Mouse (Mus musculus) left cerebral cortex, adult 18-20 months (tissue): ENCODE measurements around the gene Lin7a. TPM values are rescaled to one million over a fixed set of nuclear protein-coding genes. Genes with fewer than 3 reads are reported as not detected.

Source experiments
- DNase-seq, 2 experiments: peaks; one replicate each; pipeline ENCODE4 v3.0.0; 2021 to 2022; ENCODE audit warnings: low spot score in 2 of 2, mixed read lengths in 1 of 2
- long read RNA-seq, 2 experiments: library from polyadenylated mRNA; stranded (forward); transcript quantifications; one replicate each; pipeline ENCODE4 v2.0.0; 2021
- total RNA-seq, 2 experiments: library from RNA; stranded (reverse); gene quantifications; 2 replicates each; pipeline ENCODE4 v1.2.3; 2021

The Lin7a gene
- total RNA-seq = 10 to 100 TPM; 56.0 to 57.7 TPM
- long read RNA-seq, experiment 1, transcript Lin7a-201 (6 exons, 2,363 nt) = major isoform, 12 of 24 reads
- long read RNA-seq, experiment 1, partial matches to known transcripts = 2 of 24 reads
- long read RNA-seq, experiment 1, other reads (novel, unspliced or antisense) = 8 of 24 reads
- long read RNA-seq, experiment 2, transcript Lin7a-201 (6 exons, 2,363 nt) = major isoform, 8 of 18 reads
- long read RNA-seq, experiment 2, partial matches to known transcripts = 1 of 18 reads
- long read RNA-seq, experiment 2, other reads (novel, unspliced or antisense) = 8 of 18 reads

DNA sequence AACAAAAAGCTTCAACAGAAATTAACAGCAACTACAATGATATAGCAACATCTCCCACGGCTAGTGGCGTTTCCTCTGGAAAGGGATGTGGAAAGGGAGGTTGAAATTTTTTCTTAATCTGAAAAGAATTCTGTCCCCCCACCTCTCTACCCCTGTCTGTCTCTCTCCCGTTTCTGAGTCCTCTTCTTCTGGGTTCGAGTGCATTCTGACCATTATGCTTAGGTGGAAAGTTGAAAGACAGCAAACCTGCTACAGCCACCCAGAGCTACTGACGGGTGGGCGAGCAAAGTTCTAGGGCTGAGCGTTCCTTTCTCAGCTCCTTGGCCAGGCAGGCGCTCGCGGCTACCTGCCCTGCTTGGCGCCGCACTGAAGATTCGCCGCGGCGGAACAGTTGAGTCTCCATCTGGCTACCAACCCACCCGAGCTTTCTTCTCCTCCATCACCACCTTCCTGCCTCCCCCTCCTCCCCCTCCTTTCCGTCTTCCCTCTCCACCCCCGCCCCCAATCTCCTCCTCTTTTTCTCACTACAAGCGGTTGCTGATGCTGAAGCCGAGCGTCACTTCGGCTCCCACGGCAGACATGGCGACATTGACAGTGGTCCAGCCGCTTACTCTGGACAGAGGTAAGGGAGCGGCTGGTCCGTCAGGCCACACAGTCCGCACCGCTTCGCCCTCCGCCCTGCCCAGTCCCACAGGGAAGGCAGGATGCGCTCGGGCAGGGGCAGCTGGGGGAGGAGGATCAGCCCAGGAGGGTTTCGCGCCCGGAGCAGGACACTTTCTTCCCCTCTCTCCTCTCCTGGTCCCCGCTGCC, at the start of gene Lin7a:
Gene Lin7a, plus strand, starts transcription at position 366 of the 810 bp plus-strand sequence.
- DNase-seq = peak; percentile 54 to 65

DNA sequence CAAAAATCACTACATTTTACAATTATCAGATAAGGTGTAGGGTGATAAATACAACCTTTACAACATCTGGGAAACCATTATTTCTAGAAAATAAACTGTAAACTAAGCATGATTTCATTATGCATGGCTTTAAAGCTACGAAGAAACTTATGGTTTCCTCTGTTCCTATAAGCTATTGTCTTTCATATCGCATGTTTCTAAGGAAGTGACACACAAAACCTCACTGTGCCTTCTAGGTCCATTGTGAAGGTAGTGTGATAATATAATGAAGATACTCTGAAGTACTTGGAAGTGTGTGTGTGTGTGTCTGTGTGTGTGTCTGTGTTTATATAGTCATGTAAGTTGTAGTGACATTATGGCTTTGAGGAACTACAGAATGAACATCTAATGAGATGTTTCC, 49.8 kb upstream of the Lin7a start:
- no peak for DNase-seq

DNA sequence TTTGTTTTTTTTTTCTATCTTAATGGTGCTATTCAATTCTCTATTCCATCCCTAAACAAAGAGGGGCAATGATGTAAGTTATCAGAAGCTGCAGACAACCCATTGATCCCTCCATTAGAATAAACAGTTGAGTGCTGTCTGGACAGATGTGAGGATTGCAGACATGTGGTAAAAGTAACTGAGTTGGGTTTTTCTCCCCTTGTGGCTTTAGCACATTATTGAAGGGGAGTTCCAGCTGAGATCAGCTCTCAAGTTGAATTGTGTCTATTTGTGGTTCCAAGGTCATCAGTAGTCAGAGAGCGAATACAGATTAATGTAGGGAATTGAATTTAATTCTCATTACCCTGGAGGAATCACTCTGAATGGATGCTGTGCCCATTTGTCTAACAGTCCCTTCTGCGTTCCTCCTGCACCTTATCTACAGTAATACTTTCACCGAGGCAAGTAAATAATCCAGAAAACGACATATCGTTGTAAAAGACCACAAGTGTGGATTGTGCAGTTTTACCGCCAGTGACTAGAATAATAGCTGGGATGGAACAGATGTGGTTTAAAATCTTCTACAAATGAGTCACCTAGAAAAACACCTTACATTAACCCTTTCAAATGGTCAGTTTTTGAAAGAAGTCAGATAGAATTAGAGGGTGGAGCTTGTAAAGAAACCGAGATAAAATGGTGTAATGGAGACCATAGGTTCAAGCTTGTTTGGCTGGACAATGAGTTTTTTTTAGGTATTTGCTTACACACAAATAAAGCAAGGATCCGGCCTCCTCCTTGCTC, 48.9 kb upstream of the Lin7a start:
- no peak for DNase-seq

DNA sequence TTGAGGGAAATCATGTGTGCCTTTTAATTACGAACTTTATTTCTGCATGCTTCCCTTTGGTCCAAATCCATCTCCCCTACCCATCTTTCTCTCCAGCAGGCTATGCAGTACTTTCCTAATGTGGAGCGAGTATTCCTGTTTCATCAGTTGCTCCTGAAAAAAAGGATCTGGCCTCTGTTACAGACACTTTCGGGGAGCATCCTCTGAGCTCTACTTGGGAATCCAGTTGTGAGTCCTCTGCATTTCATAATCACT, 48.4 kb upstream of the Lin7a start:
- no peak for DNase-seq

DNA sequence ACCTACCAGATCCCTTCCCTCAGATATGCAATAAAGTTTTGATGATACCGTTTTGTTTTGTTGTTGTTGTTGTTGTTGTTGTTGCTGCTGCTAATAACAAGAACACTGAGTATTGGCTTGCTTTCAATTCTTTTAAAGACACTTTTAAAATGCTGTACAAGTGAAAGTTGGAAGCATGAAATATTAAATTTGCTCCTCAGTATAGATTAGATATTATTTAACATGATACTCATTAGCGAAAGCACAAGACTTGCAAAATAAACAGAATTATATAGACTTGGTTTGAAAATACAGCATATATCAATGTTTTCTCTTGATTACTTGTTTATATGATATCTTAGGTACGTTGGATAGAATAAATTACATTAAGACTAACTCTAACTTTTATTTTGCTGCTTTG, 47.7 kb upstream of the Lin7a start:
- DNase-seq = no peak

DNA sequence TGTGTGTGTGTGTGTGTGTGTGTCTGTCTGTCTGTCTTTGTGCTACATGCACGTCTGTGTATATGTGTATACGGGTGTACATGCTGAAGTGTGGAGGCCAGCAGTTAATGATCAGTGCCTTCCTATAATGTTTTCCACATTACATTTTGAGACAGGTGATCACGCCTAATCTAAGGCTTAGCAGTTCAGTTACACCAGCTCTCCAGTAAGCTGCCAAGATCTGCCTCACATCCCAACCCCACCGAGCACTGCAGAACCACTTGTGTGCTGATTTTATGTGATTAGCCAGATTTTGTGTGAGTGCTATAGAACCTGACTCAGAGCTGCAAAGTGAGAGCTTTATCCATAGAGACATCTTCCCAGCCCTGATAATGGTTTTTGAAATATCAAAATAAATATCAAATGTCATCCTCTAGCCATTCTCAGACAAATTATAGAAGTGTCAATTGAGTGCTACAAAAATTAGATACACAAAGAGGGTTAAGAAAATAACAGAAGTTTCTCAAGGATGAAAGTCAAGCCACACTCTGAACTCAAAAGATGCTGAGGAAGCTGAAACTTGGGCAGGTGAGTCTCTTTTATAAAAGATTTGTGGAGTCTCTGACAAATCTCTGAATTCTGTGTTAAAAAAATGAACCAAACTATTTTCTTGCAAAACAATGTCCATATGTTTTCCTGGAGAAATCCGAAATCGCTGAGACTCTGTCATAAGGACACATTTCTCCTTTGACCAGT, 46.7 kb upstream of the Lin7a start:
- DNase-seq = no peak

DNA sequence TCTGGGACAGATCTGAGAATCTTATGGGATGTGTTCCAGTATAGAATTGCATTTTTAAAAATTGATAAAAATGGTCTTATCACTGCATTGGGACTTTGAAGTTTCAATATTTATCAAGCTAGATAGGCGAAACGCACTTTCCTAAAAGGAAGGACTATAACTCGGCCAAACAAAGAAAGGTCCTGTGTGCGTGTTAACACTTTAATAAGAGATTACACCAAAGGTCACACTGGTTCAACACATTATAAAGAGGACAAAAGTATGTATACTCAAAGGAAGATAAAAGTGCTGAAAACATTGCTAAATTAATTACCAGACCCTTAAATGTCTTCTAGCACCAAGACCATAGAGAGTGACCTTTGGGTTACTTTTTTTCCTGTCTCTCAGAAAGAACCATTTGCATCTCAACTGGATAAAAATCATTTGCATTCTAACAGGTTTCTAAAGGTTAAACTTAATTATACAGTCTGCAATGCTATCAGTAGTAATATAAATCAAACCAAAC, 46.1 kb upstream of the Lin7a start:
- no peak for DNase-seq

DNA sequence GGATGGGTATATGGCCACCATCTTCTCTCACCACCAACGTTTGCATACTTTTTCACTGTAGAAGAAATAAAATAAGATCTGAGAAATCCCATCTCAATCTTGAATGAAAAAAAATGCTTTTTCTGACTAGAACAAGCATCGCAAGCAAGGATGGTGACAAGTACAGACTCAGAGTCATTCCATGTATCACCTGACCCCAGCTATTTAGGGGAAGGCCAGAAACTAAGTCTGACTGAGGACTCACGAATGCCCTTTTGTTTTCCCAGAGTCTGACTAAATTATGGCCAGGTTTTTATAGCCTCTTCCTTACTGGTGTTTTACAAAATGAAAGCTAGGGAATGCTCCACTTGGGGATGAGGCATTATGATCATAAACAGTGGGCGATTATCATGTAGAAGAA, 45.6 kb upstream of the Lin7a start:
- no peak for DNase-seq

DNA sequence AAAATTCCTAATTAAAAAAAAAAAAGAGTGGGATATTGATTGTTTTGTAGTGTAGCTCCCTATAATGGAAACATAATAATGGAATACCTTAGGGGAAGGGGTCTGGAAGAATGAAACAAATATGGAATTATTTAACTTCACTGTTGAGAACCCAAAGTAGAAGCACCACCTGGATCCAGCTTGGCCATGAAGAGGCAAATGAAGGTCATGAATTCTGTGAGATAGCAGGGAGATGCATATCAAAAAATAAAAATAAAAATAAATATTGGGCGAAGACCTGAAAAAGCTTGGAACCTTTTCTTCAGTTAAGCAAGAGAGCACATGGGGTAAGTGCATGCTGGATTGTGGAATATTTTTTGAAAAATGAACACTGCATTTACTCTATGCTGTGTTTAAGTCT, 43.6 kb upstream of the Lin7a start:
- DNase-seq = no peak

DNA sequence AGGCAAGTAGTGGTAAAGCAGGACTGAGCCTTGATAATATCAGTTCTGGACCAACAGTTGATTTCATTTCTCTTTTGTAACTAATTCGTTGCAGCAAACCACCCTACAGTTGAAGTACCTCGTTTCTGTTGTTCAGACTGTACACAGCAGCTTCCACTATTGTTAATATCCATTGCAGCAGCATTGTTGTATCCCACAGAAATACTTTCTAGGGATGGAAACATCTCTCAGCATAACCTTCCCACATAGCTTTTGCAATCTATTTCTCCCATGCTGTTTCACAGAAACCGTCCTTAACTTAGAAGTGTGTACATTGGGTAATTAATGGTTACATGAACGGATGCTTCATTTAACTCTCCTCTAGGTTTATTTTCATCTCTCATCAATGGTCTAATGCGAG, 42.7 kb upstream of the Lin7a start:
- DNase-seq = no peak

DNA sequence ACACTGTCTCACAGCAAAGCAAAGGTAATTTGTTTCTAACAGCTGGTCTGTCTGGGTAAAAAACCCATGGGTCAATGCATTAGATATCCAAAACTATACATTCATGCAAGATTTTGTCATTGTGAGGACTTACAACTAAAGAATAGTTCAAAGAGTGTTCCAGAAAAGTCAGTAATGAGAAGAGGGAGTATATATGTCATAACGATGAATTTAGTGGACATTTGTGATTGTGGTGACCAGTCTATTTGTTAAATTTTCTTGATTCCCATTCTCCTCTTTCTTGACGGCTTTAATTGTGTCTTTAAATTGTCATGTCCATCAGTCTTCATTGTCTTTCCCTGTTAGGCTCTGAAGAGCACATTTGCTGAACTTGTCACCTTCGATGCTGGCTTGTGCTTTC, 42.1 kb upstream of the Lin7a start:
- DNase-seq = no peak

DNA sequence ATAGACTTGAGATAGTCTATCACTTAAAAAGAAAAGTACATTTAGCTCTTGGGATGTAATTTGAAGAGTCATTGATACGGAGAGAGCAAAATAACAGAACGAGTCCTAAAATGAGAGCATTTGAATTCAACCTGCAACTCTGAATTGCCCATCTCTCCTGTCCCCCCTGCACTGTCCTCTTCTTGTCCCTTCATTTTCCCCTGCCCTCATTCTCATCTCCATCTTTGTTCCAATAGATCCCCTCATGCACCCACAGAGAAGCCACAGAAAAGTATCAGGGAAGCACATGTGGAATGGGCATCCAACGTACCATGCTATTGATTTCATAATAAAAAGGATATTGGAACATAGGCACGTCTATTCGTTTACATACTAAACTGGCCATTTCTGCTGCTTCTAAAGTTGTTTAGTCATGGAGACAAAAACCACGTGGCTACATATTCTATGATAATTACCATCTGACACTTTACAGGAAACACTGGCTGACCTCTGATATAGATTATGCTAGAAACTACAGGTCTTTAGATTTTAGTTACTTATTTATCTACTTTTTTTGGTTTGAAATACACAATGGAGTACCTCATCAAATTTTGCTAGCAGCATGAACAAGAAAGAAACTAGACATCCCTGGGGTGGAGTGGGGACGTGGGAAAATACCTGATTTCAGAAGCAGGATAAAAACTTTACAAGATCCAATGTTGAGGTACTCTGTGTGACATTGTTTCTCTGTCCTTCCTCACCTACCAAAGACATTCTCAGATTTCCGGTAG, 41.2 kb upstream of the Lin7a start:
- no peak for DNase-seq

DNA sequence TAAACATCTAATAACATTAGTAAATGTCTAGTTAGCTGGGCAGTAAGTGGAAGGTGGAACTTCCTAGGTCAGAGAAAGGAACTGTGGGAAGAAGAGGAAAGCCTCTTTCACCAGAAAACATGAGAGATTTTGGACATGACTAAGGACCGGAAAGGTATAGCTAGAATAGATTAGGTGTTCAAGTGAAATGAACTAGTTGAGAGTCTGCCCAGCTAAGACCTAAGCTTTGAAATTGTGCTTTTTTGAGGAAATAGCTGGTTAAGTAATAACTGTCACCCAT, 40.7 kb upstream of the Lin7a start:
- no peak for DNase-seq

DNA sequence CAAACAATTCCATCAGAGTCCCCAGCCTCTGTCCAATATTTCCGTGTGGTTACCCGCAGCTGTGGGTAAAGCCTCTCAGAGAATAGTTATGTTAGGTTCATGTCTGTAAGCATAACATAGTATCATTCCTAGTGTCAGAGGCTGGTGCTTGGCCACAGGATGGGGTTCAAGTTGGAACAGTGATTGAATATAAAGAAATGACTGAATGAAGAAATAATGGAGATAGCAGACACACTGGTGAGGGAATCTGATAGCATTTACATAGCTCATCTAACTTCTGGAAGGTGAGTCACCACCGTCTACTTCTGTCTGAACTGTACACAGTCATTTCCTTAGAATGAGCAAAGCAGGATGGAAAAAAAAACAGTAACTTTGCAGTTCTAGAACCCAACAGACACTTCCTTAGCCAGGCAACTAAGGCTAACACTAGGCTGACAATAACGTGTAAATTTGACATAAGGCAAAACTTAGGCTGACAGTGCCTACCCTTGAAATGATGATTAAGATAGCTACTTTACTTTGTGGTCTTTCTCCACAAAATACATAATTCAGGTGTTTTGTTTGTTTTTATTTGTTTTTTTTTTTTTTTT, 40.0 kb upstream of the Lin7a start:
- no peak for DNase-seq

DNA sequence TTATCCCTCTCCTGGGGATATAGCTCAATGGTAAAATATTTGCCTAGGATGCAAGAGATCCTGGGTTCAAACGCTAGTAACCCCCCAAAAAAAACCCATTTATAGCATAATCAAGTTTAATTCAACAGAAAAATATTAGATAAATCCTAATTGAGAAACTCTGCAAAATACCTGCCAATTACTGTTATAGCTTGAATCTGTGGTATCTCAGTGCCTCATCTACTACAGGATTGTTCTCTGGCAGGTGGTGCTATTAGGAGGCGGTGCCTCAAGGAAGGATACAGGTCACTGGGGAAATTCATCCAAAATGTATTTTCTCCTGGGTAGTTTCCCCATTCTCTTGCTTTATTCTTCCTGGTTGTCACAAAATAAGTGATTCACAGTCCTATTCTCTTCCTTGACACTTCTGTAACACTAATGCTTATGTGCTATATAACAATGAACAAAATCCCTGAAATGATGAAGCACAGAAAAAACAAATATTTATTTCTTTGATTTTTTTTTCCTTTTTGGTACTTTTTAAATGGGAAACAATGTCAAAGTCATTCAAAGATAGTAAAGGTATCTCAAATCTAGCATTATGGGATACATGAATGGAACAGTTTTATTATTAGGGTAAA, 38.9 kb upstream of the Lin7a start:
- DNase-seq = no peak

DNA sequence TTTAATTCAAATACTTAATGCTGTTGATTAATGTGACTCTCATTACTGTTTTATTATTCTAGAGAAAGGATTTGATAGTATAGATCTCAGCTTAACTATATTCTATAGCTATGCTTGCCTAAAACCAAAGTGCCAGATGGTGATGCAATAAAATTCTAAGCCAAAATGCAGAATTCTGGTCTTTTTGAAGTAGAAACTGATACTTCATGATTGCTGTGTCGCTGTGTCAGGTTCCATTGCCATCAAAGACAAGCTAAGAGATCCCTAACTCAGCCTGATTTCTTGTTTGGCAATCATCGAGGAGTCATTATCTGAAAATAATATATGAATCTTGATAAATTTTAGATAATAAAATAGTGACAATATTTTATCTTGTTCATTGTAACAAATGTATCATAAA, 38.3 kb upstream of the Lin7a start:
- no peak for DNase-seq

DNA sequence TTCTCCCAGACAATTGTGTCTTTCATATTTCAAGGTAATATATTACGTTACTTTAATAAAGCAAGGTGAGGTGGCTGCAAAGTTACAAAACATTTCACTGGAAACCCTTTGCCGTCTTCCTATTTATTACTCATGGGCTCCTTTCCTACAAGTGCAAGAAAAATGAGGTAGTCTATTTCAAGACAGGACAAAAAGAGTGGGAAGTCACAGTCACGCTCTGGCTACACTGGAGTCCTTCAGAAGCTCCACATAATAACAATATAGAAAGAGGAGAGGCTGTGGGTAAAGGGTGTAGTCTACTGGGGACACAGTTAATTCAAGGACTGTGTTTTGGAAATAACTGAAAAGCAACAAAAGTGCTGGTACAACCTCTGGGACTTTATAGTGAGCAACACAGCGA, 37.7 kb upstream of the Lin7a start:
- no peak for DNase-seq

DNA sequence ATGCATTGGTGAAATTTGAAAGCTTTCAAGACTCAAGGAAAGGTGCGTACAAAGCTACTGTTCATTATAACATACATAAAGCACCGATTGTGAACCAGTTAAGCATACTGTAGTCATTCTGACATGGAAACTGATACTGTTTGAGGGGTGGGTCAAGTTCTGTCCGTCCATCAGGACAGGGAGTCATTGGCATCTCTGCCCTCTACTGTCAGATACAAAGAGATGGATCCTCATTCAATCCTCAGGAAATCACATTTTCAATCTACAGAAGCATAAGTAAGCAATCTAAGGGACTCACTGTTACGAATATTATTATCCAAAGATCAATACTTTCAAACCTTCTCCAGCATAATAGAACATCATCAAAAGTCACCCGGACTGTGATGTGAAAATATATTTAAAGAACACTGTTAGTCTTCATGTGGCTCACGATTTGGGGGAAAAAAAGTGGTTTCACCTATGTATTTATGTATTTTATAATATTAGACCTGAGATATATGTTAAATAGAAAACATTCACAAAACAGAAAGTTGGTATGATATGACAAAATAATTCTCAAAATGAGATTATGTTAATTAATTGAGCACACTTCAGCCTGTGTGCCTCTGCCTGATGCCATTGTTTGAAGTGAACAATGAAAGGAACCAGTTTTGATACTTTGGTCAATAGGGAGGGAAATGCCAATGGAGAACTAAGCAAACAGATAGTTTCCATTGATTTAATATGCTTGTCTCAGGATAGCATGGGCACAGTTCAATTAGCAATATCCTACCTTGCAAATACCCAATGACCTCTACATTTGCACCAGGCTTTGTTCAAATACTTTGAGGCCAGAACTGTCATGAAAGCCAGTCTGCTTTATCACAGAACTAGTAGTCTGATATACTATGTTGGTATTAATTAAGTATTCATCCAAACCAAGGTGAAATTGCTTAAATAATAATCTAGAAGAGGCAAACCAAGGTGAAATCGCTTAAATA, 36.8 kb upstream of the Lin7a start:
- DNase-seq = no peak

DNA sequence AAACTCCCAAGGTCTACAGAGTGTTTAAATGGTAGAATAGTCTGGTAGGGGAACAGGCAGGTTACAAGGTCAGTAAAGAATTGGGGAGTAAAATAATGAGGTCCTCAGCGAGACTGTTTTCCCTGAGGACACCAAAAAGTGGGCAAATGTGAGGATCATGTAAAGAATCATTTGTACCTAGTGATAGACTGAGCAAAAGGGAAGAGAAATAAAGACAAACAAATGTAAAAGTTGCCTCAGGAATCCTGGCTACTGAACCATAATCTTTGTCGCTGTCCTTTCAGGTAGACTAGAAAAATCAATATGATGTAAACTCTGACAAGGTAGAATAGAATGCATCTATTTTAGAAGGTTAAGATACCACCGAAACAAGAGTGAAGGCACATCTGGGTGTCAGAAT, 36.0 kb upstream of the Lin7a start:
- DNase-seq = no peak
